Mouse (Mus musculus): ENCODE data around the gene Gprc5c. TPM values are rescaled to one million over a fixed set of nuclear protein-coding genes. Genes with fewer than 3 reads are reported as not detected.

The Gprc5c gene
- total RNA-seq, 2 experiments from 2014 or later: 39.1 to 43.0 TPM

GRCm38 (mm10) chr11:114863918-114864420 lies 13.0 kb downstream of the Gprc5c start:
- DNase-seq: no peak
- intact Hi-C loops (cut with DNase I; ENCODE audit: low total_unique reads): no loop called here

- DNase-seq: peak; percentile 46
- intact Hi-C loops (cut with DNase I; ENCODE audit: low total_unique reads): no loop called here
Measured at GRCm38 (mm10) chr11:114865999-114866398, 15.0 kb downstream of the Gprc5c start.

GRCm38 (mm10) chr11:114866486-114867360 lies 15.8 kb downstream of the Gprc5c start:
- intact Hi-C loops (cut with DNase I; ENCODE audit: low total_unique reads): no loop called here

GRCm38 (mm10) chr11:114867361-114868235 lies 16.6 kb downstream of the Gprc5c start:
- intact Hi-C loops (cut with DNase I; ENCODE audit: low total_unique reads): no loop called here
- DNase-seq: no peak

More at GRCm38 (mm10) chr11:114866486-114867360, 15.8 kb downstream of the Gprc5c start:
- peak; percentile 49 for DNase-seq

- intact Hi-C loops (cut with DNase I; ENCODE audit: low total_unique reads): no loop called here
- no peak for DNase-seq
Measured at GRCm38 (mm10) chr11:114868280-114868679, 17.3 kb downstream of the Gprc5c start.

GRCm38 (mm10) chr11:114869787-114870186 lies 18.8 kb downstream of the Gprc5c start:
- no peak for DNase-seq
- intact Hi-C loops (cut with DNase I; ENCODE audit: low total_unique reads): no loop called here

GRCm38 (mm10) chr11:114871540-114871939 lies 20.6 kb downstream of the Gprc5c start:
- intact Hi-C loops (cut with DNase I; ENCODE audit: low total_unique reads): no loop called here
- DNase-seq: no peak

- intact Hi-C loops (cut with DNase I; ENCODE audit: low total_unique reads): no loop called here
- DNase-seq: no peak
Measured at GRCm38 (mm10) chr11:114873022-114873817, 22.3 kb downstream of the Gprc5c start.

- no peak for DNase-seq
Measured at GRCm38 (mm10) chr11:114874226-114875145, 23.5 kb downstream of the Gprc5c start.

GRCm38 (mm10) chr11:114875301-114875801 lies 24.4 kb downstream of the Gprc5c start:
- intact Hi-C loops (cut with DNase I; ENCODE audit: low total_unique reads): no loop called here
- DNase-seq: no peak

More at GRCm38 (mm10) chr11:114874226-114875145, 23.5 kb downstream of the Gprc5c start:
- intact Hi-C loops (cut with DNase I; ENCODE audit: low total_unique reads): no loop called here

GRCm38 (mm10) chr11:114876176-114876575 lies 25.2 kb downstream of the Gprc5c start:
- intact Hi-C loops (cut with DNase I; ENCODE audit: low total_unique reads): no loop called here
- DNase-seq: no peak

GRCm38 (mm10) chr11:114876621-114877020 lies 25.7 kb downstream of the Gprc5c start:
- intact Hi-C loops (cut with DNase I; ENCODE audit: low total_unique reads): no loop called here
- no peak for DNase-seq

- intact Hi-C loops (cut with DNase I; ENCODE audit: low total_unique reads): no loop called here
- DNase-seq: peak; percentile 58
Measured at GRCm38 (mm10) chr11:114877145-114877544, 26.2 kb downstream of the Gprc5c start.

GRCm38 (mm10) chr11:114879666-114880065 lies 28.7 kb downstream of the Gprc5c start:
- DNase-seq: no peak
- intact Hi-C loops (cut with DNase I; ENCODE audit: low total_unique reads): loop anchor here (2.0 kb wide), 1 partner anchor 67 kb away; no protein-coding TSS in a partner anchor

GRCm38 (mm10) chr11:114880185-114880584 lies 29.2 kb downstream of the Gprc5c start:
- intact Hi-C loops (cut with DNase I; ENCODE audit: low total_unique reads): no loop called here
- no peak for DNase-seq

- no peak for DNase-seq
- intact Hi-C loops (cut with DNase I; ENCODE audit: low total_unique reads): no loop called here
Measured at GRCm38 (mm10) chr11:114880589-114880988, 29.6 kb downstream of the Gprc5c start.

GRCm38 (mm10) chr11:114883251-114883789 lies 32.4 kb downstream of the Gprc5c start:
- no peak for DNase-seq
- intact Hi-C loops (cut with DNase I; ENCODE audit: low total_unique reads): no loop called here
